Mouse (Mus musculus) forebrain, embryonic 11.5 days (tissue): ENCODE results near the gene Ms4a18. TPM values are rescaled to one million over a fixed set of nuclear protein-coding genes. Genes with fewer than 3 reads are reported as not detected.
A peak's percentile ranks its signal among the peaks of the same experiment; 100 is the strongest.

Experiments used
- ATAC-seq: fragments of 200-750 bp; cut with Nextera tagmentation; replicated peaks from 2 replicates; pipeline ENCODE4 v1.8.0; 2017; ENCODE audit warnings: moderate TSS enrichment; ENCODE audit not compliant: low FRiP score
- DNase-seq: peaks from one replicate; pipeline ENCODE4 v3.0.0-alpha.2; 2017; ENCODE audit warnings: low spot score
- H3K27ac ChIP-seq: fragments of 300-500 bp; sonication (generic); 2 replicates; pipeline ENCODE4 v1.5.1; 2014; ENCODE audit warnings: low read depth, low read length
- H3K27me3 ChIP-seq: fragments of 300-500 bp; sonication (generic); 2 replicates; pipeline ENCODE4 v1.6.1; 2014; ENCODE audit warnings: mild to moderate bottlenecking, low read length, mixed read lengths; ENCODE audit not compliant: control insufficient read depth, insufficient read depth
- H3K36me3 ChIP-seq: fragments of 300-500 bp; sonication (generic); 2 replicates; pipeline ENCODE4 v1.6.1; 2014; ENCODE audit warnings: mild to moderate bottlenecking, low read length, moderate library complexity, mixed read lengths; ENCODE audit not compliant: control insufficient read depth, insufficient read depth
- H3K4me1 ChIP-seq: fragments of 300-500 bp; sonication (generic); replicated peaks from 2 replicates; pipeline ENCODE4 v1.6.1; 2014; ENCODE audit warnings: low read length, mixed read lengths; ENCODE audit not compliant: control insufficient read depth, insufficient read depth
- H3K4me2 ChIP-seq: fragments of 300-500 bp; sonication (generic); 2 replicates; pipeline ENCODE4 v1.6.1; 2014; ENCODE audit warnings: low read depth, mild to moderate bottlenecking, low read length, moderate library complexity, mixed read lengths; ENCODE audit not compliant: severe bottlenecking
- H3K4me3 ChIP-seq: fragments of 300-500 bp; sonication (generic); 2 replicates; pipeline ENCODE4 v1.5.1; 2014; ENCODE audit warnings: low read depth, low read length
- H3K9ac ChIP-seq: fragments of 300-500 bp; sonication (generic); 2 replicates; pipeline ENCODE4 v1.6.1; 2014; ENCODE audit warnings: low read length
- H3K9me3 ChIP-seq: fragments of 300-500 bp; sonication (generic); 2 replicates; pipeline ENCODE4 v1.6.1; 2016; ENCODE audit warnings: low read length, mixed read lengths; ENCODE audit not compliant: control insufficient read depth
- WGBS: fragments of 180-500 bp; shearing (Covaris S2); extraction: QIAGEN DNeasy Blood & Tissue Kit; methylation state at CpG from one replicate; pipeline ENCODE4 v1.1.7; 2014; 5-methylcytosine and 5-hydroxymethylcytosine counted together
- polyA plus RNA-seq: library from polyadenylated mRNA; unstranded; fragments of >200 nt; fragmentation: Nextera tagmentation; extraction: Ambion mirVana; gene quantifications from 2 replicates; pipeline ENCODE4 v1.2.1, GENCODE M21; 2014

The Ms4a18 gene
- polyA plus RNA-seq, 1 experiment from 2014 or later: not detected

GRCm38 (mm10) chr19:10965721-10966120 lies 52.1 kb downstream of the Ms4a18 start:
- H3K9ac ChIP-seq: no peak overlapping the region
- no peaks in the 10 kb centered on the region for H3K9me3 ChIP-seq
- no peaks in the 10 kb centered on the region for H3K4me1 ChIP-seq
- H3K36me3 ChIP-seq: no peaks in the 10 kb centered on the region
- H3K27me3 ChIP-seq: no peaks in the 10 kb centered on the region
- no peak overlapping the region for H3K27ac ChIP-seq
- no peak for DNase-seq
- no peak for ATAC-seq
- 93% methylated on average over 7 of the region's 7 CpGs for WGBS
- no peak overlapping the region for H3K4me2 ChIP-seq
- no peak overlapping the region for H3K4me3 ChIP-seq

GRCm38 (mm10) chr19:10959978-10960346 lies 57.9 kb downstream of the Ms4a18 start:
- H3K36me3 ChIP-seq: no peaks in the 10 kb centered on the region
- H3K9ac ChIP-seq: no peak overlapping the region
- H3K4me3 ChIP-seq: no peak overlapping the region
- no peaks in the 10 kb centered on the region for H3K4me1 ChIP-seq
- no peak overlapping the region for H3K27ac ChIP-seq
- H3K27me3 ChIP-seq: no peaks in the 10 kb centered on the region
- H3K4me2 ChIP-seq: no peak overlapping the region
- 50% methylated on average over 12 of the region's 12 CpGs for WGBS
- no peaks in the 10 kb centered on the region for H3K9me3 ChIP-seq
- no peak for DNase-seq
- no peak for ATAC-seq

GRCm38 (mm10) chr19:10959085-10959977 lies 58.5 kb downstream of the Ms4a18 start:
- ATAC-seq: peak; percentile 75
- no peak overlapping the region for H3K27ac ChIP-seq
- H3K4me1 ChIP-seq: no peaks in the 10 kb centered on the region
- no peak overlapping the region for H3K9ac ChIP-seq
- no peak overlapping the region for H3K4me2 ChIP-seq
- peak; percentile 63 for DNase-seq
- no peaks in the 10 kb centered on the region for H3K27me3 ChIP-seq
- H3K36me3 ChIP-seq: no peaks in the 10 kb centered on the region
- 38% methylated on average over 11 of the region's 11 CpGs for WGBS
- H3K9me3 ChIP-seq: no peaks in the 10 kb centered on the region
- no peak overlapping the region for H3K4me3 ChIP-seq

GRCm38 (mm10) chr19:10952021-10952939 lies 65.6 kb downstream of the Ms4a18 start:
- Histone ChIP-seq H3K27ac (no peak overlapping the region), H3K27me3 (no peaks in the 10 kb centered on the region), H3K4me3 (no peak overlapping the region), H3K36me3 (no peaks in the 10 kb centered on the region), H3K9me3 (no peaks in the 10 kb centered on the region), H3K4me1 (no peaks in the 10 kb centered on the region; the same call in 1 of the 2 replicates), H3K4me2 (no peak overlapping the region), H3K9ac (no peak overlapping the region)
- no peak for ATAC-seq
- WGBS: 78% methylated on average over 11 of the region's 11 CpGs
- no peak for DNase-seq

- no peak for DNase-seq
- Histone ChIP-seq H3K9ac (peak overlapping the region; percentile 54), H3K27ac (no peak overlapping the region), H3K9me3 (no peaks in the 10 kb centered on the region), H3K4me3 (peak overlapping the region; percentile 60), H3K36me3 (peaks cover under 1% of the 10 kb centered on the region; the same call in 1 of the 2 replicates), H3K27me3 (no peaks in the 10 kb centered on the region), H3K4me1 (peaks cover 7% of the 10 kb centered on the region; the same call in 1 of the 2 replicates), H3K4me2 (peak overlapping the region; percentile 92)
- 32% methylated on average over 9 of the region's 9 CpGs for WGBS
- peak; percentile 4; the same call in 1 of the 2 replicates for ATAC-seq
Measured at GRCm38 (mm10) chr19:10949558-10949957, 68.3 kb downstream of the Ms4a18 start.

GRCm38 (mm10) chr19:10949112-10949511 lies 68.7 kb downstream of the Ms4a18 start, which contains the start of gene Ccdc86:
Gene Ccdc86 (minus strand): TSS chr19:10949266.
- no peak within 1 kb of the TSS for H3K27ac ChIP-seq
- H3K9me3 ChIP-seq: no peaks in the 10 kb centered on the region
- peaks cover 7% of the 10 kb centered on the region; the same call in 1 of the 2 replicates for H3K4me1 ChIP-seq
- WGBS: under 1% methylated on average over 30 of the region's 30 CpGs
- H3K27me3 ChIP-seq: no peaks in the 10 kb centered on the region
- peak within 1 kb of the TSS; percentile 92 for H3K4me2 ChIP-seq
- peak within 1 kb of the TSS; percentile 64 for H3K9ac ChIP-seq
- DNase-seq: peak; percentile 98
- peak; percentile 99 for ATAC-seq
- peak within 1 kb of the TSS; percentile 60 for H3K4me3 ChIP-seq
- H3K36me3 ChIP-seq: peaks cover 2% of the 10 kb centered on the region; the same call in 1 of the 2 replicates

GRCm38 (mm10) chr19:10948416-10948815 lies 69.4 kb downstream of the Ms4a18 start:
- Histone ChIP-seq H3K27me3 (no peaks in the 10 kb centered on the region), H3K9ac (peak overlapping the region; percentile 64), H3K4me2 (peak overlapping the region; percentile 92), H3K36me3 (peaks cover 5% of the 10 kb centered on the region; the same call in 1 of the 2 replicates), H3K9me3 (no peaks in the 10 kb centered on the region), H3K4me1 (peaks cover 7% of the 10 kb centered on the region; the same call in 1 of the 2 replicates), H3K27ac (no peak overlapping the region), H3K4me3 (peak overlapping the region; percentile 60)
- no peak for ATAC-seq
- no peak for DNase-seq
- WGBS: under 1% methylated on average over 20 of the region's 20 CpGs

- no peak overlapping the region for H3K27ac ChIP-seq
- DNase-seq: no peak
- H3K27me3 ChIP-seq: no peaks in the 10 kb centered on the region
- H3K36me3 ChIP-seq: peaks cover 7% of the 10 kb centered on the region; the same call in 1 of the 2 replicates
- WGBS: 91% methylated on average over 5 of the region's 5 CpGs
- peak overlapping the region; percentile 60 for H3K4me3 ChIP-seq
- peak overlapping the region; percentile 92 for H3K4me2 ChIP-seq
- peak overlapping the region; percentile 64; the same call in 1 of the 2 replicates for H3K9ac ChIP-seq
- ATAC-seq: no peak
- H3K4me1 ChIP-seq: peaks cover 7% of the 10 kb centered on the region; the same call in 1 of the 2 replicates
- no peaks in the 10 kb centered on the region for H3K9me3 ChIP-seq
Measured at GRCm38 (mm10) chr19:10947219-10947618, 70.6 kb downstream of the Ms4a18 start.
